Mouse (Mus musculus): ENCODE results near the gene Tent5c.

GRCm38 (mm10) chr3:100419962-100420690 is 69.0 kb downstream of the Tent5c start:
- TF ChIP-seq POLR2A (IDR thresholded peaks at IDR 0.05; ENCODE audit: low read depth, low read length) (no peak), CTCF (IDR thresholded peaks at IDR 0.05; ENCODE audit: extremely low read depth, insufficient read depth, insufficient read length, insufficient replicate concordance) (no peak)

Data from spleen, adult 2 months (tissue).